Mouse (Mus musculus) megakaryocyte, embryonic 14.5 days (primary cell): Measurements from ENCODE around the gene Egfl8.

Experiments used
- FLI1 ChIP-seq: IDR thresholded peaks from 2 replicates; pipeline ENCODE4 v1.6.1; 2012; ENCODE audit warnings: low read length, inconsistent platforms, mixed read lengths
- GATA1 ChIP-seq: IDR thresholded peaks from 3 replicates; pipeline ENCODE4 v1.6.1; 2012; ENCODE audit warnings: mixed read lengths, low read length, inconsistent platforms, borderline replicate concordance

DNA sequence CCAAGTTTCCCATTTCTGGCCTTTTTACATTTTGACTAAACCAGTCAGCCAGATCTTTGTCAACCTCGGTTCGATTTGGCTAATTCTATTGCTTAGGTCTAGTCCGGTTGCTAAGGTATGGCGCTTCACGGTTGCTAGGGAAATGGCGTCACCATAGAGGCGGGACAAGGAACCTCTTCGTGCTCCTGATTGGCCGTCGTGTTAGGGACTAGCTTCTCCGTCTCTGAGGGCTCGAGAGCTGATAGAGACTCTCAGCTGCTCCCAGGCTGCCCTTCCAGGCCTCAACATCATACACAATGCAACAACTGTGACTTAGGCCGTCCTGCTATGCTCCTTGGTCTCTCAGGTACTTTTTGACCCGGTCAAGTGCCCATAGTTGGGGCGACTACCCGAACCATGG is 28.8 kb upstream of the Egfl8 start, which contains the start of gene Fkbpl:
- TF ChIP-seq GATA1: no peak
- TF ChIP-seq FLI1: peak; percentile 45; the same call in 1 of the 2 replicates
